Mouse (Mus musculus): Measurements from ENCODE around the gene Epn1. TPM values are rescaled to one million over a fixed set of nuclear protein-coding genes. Genes with fewer than 3 reads are reported as not detected.

Epn1 gene
- total and polyA plus RNA-seq, 3 experiments, result 41.9 to 101 (median 72.9) TPM

DNA sequence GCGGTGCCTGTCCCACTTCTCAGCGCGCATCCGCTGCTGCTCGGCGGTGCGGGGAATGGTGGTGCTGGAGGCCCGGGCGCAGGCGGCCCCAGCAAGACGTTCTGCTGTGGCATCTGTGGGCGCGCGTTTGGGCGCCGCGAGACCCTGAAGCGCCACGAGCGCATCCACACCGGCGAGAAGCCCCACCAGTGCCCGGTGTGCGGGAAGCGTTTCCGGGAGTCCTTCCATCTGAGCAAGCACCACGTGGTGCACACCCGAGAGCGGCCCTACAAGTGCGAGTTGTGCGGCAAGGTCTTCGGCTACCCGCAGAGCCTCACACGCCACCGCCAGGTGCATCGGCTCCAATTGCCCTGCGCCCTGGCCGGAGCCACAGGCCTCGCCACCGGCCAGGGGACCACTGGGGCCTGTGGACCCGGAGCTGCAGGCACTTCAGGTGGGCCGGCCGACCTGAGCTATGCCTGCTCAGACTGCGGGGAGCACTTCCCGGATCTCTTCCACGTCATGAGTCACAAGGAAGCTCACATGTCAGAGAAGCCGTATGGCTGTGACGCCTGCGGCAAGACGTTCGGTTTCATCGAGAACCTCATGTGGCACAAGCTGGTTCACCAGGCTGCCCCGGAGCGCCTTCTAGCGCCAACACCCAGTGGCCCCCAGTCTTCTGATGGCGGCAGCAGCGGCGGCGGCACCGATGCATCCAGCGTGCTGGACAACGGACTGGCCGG lies 49.3 kb upstream of the Epn1 start:
- DNase-seq (ENCODE audit: extremely low read depth), result no peak
- H3K36me3 ChIP-seq (replicated peaks in 1 of 2; ENCODE audit: control insufficient read depth in 1 of 2, insufficient read depth in 1 of 2, low read length in 1 of 2), result peaks cover 62 to 95% of the 10 kb centered on the region in 2 experiments

DNA sequence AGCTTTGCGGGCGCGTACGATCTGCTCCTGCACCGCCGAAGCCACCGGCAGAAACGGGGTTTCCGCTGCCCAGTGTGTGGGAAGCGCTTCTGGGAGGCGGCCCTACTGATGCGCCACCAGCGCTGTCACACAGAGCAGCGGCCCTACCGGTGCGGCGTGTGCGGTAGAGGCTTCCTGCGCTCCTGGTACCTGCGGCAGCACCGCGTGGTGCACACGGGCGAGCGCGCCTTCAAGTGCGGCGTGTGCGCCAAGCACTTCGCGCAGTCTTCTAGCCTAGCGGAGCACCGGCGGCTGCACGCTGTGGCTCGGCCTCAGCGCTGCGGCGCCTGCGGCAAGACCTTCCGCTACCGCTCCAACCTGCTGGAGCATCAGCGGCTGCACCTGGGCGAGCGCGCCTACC lies 48.5 kb upstream of the Epn1 start:
- in situ Hi-C loops (cut with MboI; ENCODE audit: low pct_ligation_motif_present, low pct_unique_long_range_greater_than_20kb, low sequenced_read_pairs) (no loop called here), dilution Hi-C loops (cut with MboI; ENCODE audit: extremely low pct_ligation_motif_present, extremely low pct_unique_long_range_greater_than_20kb, low sequenced_read_pairs) (no loop called here)
- H3K27me3 ChIP-seq (replicated peaks), result no peaks in the 10 kb centered on the region

More for the DNA sequence above, 49.3 kb upstream of the Epn1 start:
- Histone ChIP-seq H3K4me3 (replicated peaks in 1 of 3; ENCODE audit: low read depth in 2 of 3, low read length in 2 of 3, poor library complexity in 1 of 3) (no peak overlapping the region), H3K9ac (ENCODE audit: insufficient read depth, low read depth) (no peak overlapping the region), H3K9me3 (replicated peaks; ENCODE audit: low read length) (peaks cover 33% of the 10 kb centered on the region), H3K27me3 (replicated peaks) (no peaks in the 10 kb centered on the region), H3K27ac (ENCODE audit: insufficient read depth, low read depth) (no peak overlapping the region), H3K4me1 (ENCODE audit: control insufficient read depth in 1 of 2, insufficient read depth in 2 of 2) (no peaks in the 10 kb centered on the region), H3K79me2 (replicated peaks; ENCODE audit: control insufficient read depth, extremely low read depth, insufficient read depth, poor library complexity, severe bottlenecking) (no peaks in the 10 kb centered on the region), H3K4me2 (ENCODE audit: insufficient read depth, low read depth, poor library complexity, severe bottlenecking) (no peak overlapping the region)
- in situ Hi-C loops (cut with MboI; ENCODE audit: low pct_ligation_motif_present, low pct_unique_long_range_greater_than_20kb, low sequenced_read_pairs), result no loop called here
- no peak for TF ChIP-seq EP300 (IDR thresholded peaks at IDR 0.05; ENCODE audit: low read length)
- TF ChIP-seq MEF2A (IDR thresholded peaks at IDR 0.05; ENCODE audit: borderline replicate concordance, low read depth, low read length), result no peak
- TF ChIP-seq E2F4 (IDR thresholded peaks at IDR 0.05; ENCODE audit: insufficient replicate concordance, low read depth, low read length), result no peak
- no peak for TF ChIP-seq JUND (conservative IDR thresholded peaks at IDR 0.05; ENCODE audit: low read depth, low read length)
- TF ChIP-seq ZC3H11A (IDR thresholded peaks at IDR 0.05; ENCODE audit: low read depth, low read length), result no peak
- TF ChIP-seq MAX (IDR thresholded peaks at IDR 0.05; ENCODE audit: low read length), result no peak
- TF ChIP-seq ETS1 (conservative IDR thresholded peaks at IDR 0.05; ENCODE audit: low read depth, low read length), result no peak
- dilution Hi-C loops (cut with MboI; ENCODE audit: extremely low pct_ligation_motif_present, extremely low pct_unique_long_range_greater_than_20kb, low sequenced_read_pairs), result no loop called here

DNA sequence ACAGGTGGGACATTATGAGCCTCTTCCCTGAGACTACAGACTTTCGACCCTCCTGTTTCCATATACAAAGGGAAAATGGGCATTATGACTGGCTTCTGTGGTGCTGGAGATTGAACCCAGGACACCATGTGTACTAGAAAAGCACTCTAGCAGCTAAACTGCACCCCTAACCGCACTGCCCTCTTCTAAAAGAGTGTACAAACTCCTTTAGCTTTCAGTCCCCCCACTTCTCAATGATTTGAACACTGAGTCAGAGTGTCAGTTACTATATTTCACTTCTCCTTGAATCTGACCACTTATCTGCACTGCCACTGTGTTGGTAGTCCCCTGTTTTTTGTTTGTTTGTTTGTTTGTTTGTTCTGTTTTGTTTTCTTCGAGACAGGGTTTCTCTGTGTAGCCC lies 46.2 kb upstream of the Epn1 start, which contains the start of gene 4632433K11Rik:
Gene 4632433K11Rik, plus strand, starts transcription at position 301 of the 400 bp plus-strand sequence.
- no peak within 1 kb of the TSS for H3K27ac ChIP-seq (ENCODE audit: insufficient read depth, low read depth)
- no peaks in the 10 kb centered on the region for H3K27me3 ChIP-seq (replicated peaks)
- H3K9ac ChIP-seq (ENCODE audit: insufficient read depth, low read depth), result no peak within 1 kb of the TSS
- H3K4me2 ChIP-seq (ENCODE audit: insufficient read depth, low read depth, poor library complexity, severe bottlenecking), result no peak within 1 kb of the TSS
- in situ Hi-C loops (cut with MboI; ENCODE audit: low pct_ligation_motif_present, low pct_unique_long_range_greater_than_20kb, low sequenced_read_pairs), result no loop called here
- DNase-seq (ENCODE audit: extremely low read depth), result no peak
- H3K79me2 ChIP-seq (replicated peaks; ENCODE audit: control insufficient read depth, extremely low read depth, insufficient read depth, poor library complexity, severe bottlenecking), result 0 out of 2 replicates have a peak, but pooled peaks cover under 1% of the 10 kb centered on the region
- peaks cover 30% of the 10 kb centered on the region for H3K9me3 ChIP-seq (replicated peaks; ENCODE audit: low read length)
- peaks cover 0 to 9% of the 10 kb centered on the region in 2 experiments; a peak in 3 of 4 replicates for H3K4me1 ChIP-seq (ENCODE audit: control insufficient read depth in 1 of 2, insufficient read depth in 2 of 2)
- H3K4me3 ChIP-seq (replicated peaks in 1 of 3; ENCODE audit: low read depth in 2 of 3, low read length in 2 of 3, poor library complexity in 1 of 3), result no peak within 1 kb of the TSS
- dilution Hi-C loops (cut with MboI; ENCODE audit: extremely low pct_ligation_motif_present, extremely low pct_unique_long_range_greater_than_20kb, low sequenced_read_pairs), result no loop called here
- H3K36me3 ChIP-seq (replicated peaks in 1 of 2; ENCODE audit: control insufficient read depth in 1 of 2, insufficient read depth in 1 of 2, low read length in 1 of 2), result peaks cover 45 to 73% of the 10 kb centered on the region in 2 experiments
- TF ChIP-seq JUN (IDR thresholded peaks at IDR 0.05; ENCODE audit: insufficient read depth, low read depth, low read length), result no peak
- no peak for TF ChIP-seq MAFK (IDR thresholded peaks at IDR 0.05; ENCODE audit: insufficient replicate concordance, low read length)
- no peak for TF ChIP-seq KAT2A (IDR thresholded peaks at IDR 0.05; ENCODE audit: insufficient replicate concordance, low read length)
- no peak for TF ChIP-seq PAX5 (IDR thresholded peaks at IDR 0.05; ENCODE audit: low read length)
- TF ChIP-seq SIN3A (IDR thresholded peaks at IDR 0.05; ENCODE audit: low read length), result no peak
- TF ChIP-seq POLR2AphosphoS2 (IDR thresholded peaks at IDR 0.05; ENCODE audit: low read depth, low read length), result no peak
- no peak for TF ChIP-seq USF2 (conservative IDR thresholded peaks at IDR 0.05; ENCODE audit: low read depth, low read length)
- no peak for TF ChIP-seq MAZ (IDR thresholded peaks at IDR 0.05; ENCODE audit: low read depth, low read length)
- no peak for TF ChIP-seq ZMIZ1 (IDR thresholded peaks at IDR 0.05; ENCODE audit: low read depth, low read length)
- no peak for TF ChIP-seq MEF2A (IDR thresholded peaks at IDR 0.05; ENCODE audit: borderline replicate concordance, low read depth, low read length)
- TF ChIP-seq UBTF (IDR thresholded peaks at IDR 0.05; ENCODE audit: low read depth, low read length), result no peak
- TF ChIP-seq POLR2A (IDR thresholded peaks at IDR 0.05; ENCODE audit: low read depth, low read length), result no peak
- TF ChIP-seq MXI1 (IDR thresholded peaks at IDR 0.05; ENCODE audit: low read depth, low read length), result no peak
- TF ChIP-seq MYC (IDR thresholded peaks at IDR 0.05; ENCODE audit: low read depth, low read length), result no peak
- no peak for TF ChIP-seq ELF1 (IDR thresholded peaks at IDR 0.05; ENCODE audit: low read depth, low read length)
- TF ChIP-seq ETS1 (conservative IDR thresholded peaks at IDR 0.05; ENCODE audit: low read depth, low read length), result no peak

More for the DNA sequence above, 48.5 kb upstream of the Epn1 start:
- H3K36me3 ChIP-seq (replicated peaks in 1 of 2; ENCODE audit: control insufficient read depth in 1 of 2, insufficient read depth in 1 of 2, low read length in 1 of 2), result peaks cover 59 to 94% of the 10 kb centered on the region in 2 experiments
- H3K4me2 ChIP-seq (ENCODE audit: insufficient read depth, low read depth, poor library complexity, severe bottlenecking), result no peak overlapping the region
- no peak overlapping the region for H3K9ac ChIP-seq (ENCODE audit: insufficient read depth, low read depth)
- H3K79me2 ChIP-seq (replicated peaks; ENCODE audit: control insufficient read depth, extremely low read depth, insufficient read depth, poor library complexity, severe bottlenecking), result no peaks in the 10 kb centered on the region
- no peaks in the 10 kb centered on the region for H3K4me1 ChIP-seq (ENCODE audit: control insufficient read depth in 1 of 2, insufficient read depth in 2 of 2)
- TF ChIP-seq SMC3 (IDR thresholded peaks at IDR 0.05; ENCODE audit: low read depth, low read length) (no peak), ETS1 (conservative IDR thresholded peaks at IDR 0.05; ENCODE audit: low read depth, low read length) (no peak), GABPA (IDR thresholded peaks at IDR 0.05; ENCODE audit: insufficient replicate concordance, low read depth, low read length) (no peak), MYC (IDR thresholded peaks at IDR 0.05; ENCODE audit: low read depth, low read length) (no peak), USF1 (IDR thresholded peaks at IDR 0.05; ENCODE audit: low read depth, low read length) (no peak), RCOR1 (conservative IDR thresholded peaks at IDR 0.05; ENCODE audit: low read depth, low read length) (no peak), MEF2A (IDR thresholded peaks at IDR 0.05; ENCODE audit: borderline replicate concordance, low read depth, low read length) (no peak), ZKSCAN1 (IDR thresholded peaks at IDR 0.05; ENCODE audit: borderline replicate concordance, low read depth, low read length) (no peak), IRF4 (IDR thresholded peaks at IDR 0.05; ENCODE audit: low read depth, low read length) (no peak), MXI1 (IDR thresholded peaks at IDR 0.05; ENCODE audit: low read depth, low read length) (no peak), JUN (IDR thresholded peaks at IDR 0.05; ENCODE audit: insufficient read depth, low read depth, low read length) (no peak), POLR2AphosphoS2 (IDR thresholded peaks at IDR 0.05; ENCODE audit: low read depth, low read length) (no peak)
- H3K9me3 ChIP-seq (replicated peaks; ENCODE audit: low read length), result peaks cover 33% of the 10 kb centered on the region
- DNase-seq (ENCODE audit: extremely low read depth), result no peak
- H3K4me3 ChIP-seq (replicated peaks in 1 of 3; ENCODE audit: low read depth in 2 of 3, low read length in 2 of 3, poor library complexity in 1 of 3), result no peak overlapping the region
- no peak overlapping the region for H3K27ac ChIP-seq (ENCODE audit: insufficient read depth, low read depth)
